Mouse (Mus musculus) right cerebral cortex, postnatal 4 days (tissue): ENCODE measurements around the gene Lypd3.
"Not testable (repeated sequence)": the region's sequence is repeated elsewhere in the genome, so short reads cannot be mapped to it uniquely, and the experiment has no call there.

Source experiments
- DNase-seq: peaks from one replicate; pipeline ENCODE4 v3.0.0-alpha.2; 2022

The Lypd3 gene

DNA sequence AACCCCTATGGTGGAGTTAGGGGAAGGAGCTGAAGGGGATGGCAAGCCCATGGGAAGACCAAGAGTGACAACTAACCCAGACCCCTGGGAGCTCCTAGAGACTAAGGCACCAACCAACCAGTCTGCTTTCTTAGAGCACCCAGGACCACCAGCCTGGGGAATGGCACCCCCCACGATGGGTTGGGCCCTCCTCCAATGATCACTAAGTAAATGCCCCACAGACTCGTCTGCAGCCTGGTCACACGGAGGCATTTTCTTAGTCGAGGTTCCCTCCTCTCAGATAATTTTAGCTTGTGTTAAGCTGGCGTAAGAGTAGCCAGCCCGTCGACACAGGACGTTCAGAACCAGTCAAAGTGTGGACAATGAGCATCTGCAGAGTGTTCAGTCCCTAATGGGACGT is 28.6 kb downstream of the Lypd3 start:
- no peak for DNase-seq

DNA sequence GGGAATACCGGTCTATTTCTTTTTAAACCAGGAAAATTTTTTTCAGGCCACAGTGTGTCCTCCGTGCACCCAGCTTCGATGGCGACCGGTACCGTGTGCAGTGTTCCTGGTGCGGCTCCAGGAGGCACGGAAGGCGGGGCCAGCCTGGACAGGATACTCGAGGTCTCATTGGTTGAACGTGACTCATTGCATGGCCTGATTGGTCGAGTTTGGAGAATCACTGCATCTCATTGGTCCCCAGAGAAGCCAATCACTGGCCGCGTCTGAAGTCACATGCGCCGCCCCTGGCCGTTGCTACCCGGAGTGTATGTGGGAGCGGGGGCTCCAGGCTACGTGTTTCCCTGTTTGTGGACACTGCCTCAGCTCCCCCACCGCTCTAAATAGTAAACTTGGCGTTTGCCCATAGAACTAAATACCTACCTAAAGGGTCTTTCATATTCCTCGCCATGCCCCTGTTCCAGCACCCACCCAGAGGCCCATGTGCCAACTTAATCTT is 35.6 kb downstream of the Lypd3 start:
- DNase-seq = no peak

DNA sequence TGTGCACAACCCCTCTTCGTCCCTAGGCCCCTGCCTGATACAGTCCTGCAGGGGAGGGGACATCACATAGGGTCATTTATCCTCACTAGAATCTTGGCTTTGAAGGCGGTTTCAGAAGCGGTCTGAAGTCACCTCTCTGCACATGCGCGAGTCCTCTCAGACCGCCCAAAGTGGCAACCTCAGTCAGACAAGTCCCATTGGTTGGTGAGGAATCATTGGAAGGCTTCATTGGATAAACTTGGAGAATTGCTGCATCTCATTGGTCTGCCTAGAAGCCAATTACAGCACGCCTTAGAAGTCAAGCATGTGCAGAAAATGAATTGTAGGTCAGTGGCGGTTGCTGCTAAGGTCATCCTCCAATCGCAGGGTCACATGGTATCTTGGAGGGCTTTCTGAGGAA is 40.2 kb downstream of the Lypd3 start, which contains the start of gene Tex101:
Tex101 (minus strand) TSS at position 101 of the 400 bp plus-strand sequence.
- no peak for DNase-seq

DNA sequence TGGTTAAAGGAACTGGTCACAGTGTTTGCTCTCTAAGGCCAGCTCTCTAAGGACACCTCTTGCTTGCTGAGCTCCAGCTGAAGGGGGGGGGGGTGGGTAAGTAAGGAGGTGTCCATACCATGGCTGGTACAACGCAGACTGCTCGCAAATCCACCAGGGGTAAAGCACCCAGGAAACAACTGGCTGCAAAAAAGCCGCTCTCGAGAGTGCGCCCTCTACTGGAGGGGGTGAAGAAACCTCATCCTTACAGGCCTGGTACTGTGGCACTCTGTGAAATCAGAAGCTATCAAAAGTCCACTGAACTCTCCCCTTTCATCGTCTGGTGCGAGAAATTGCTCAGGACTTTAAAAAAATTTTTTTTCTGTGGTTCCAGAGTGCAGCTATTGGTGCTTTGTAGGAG is 47.8 kb downstream of the Lypd3 start:
- DNase-seq = not testable (repeated sequence)

DNA sequence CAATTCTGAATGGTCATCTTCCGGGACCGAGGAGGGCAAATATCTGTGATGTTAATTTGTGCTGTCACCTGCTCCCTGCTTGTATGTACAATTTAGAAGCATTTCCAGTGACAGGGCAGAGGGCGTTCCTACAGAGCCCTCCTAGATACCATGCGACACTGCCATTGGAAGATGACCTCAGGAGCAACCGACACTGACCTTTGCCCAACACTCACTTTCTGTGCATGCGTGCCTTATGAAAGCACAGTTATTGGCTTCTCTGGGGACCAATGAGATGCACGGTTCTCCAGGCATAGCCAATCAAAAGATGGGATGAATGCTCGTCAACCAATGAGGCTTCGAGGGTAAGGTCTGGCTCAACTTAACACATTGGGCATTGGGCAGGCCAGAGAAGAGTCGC is 51.2 kb downstream of the Lypd3 start:
- not testable (repeated sequence) for DNase-seq
